Mouse (Mus musculus) forebrain, embryonic 16.5 days (tissue): Measurements from ENCODE around the gene Ankrd31. TPM values are rescaled to one million over a fixed set of nuclear protein-coding genes. Genes with fewer than 3 reads are reported as not detected.

Source experiments
- ATAC-seq: fragments of 200-750 bp; cut with Nextera tagmentation; 2 replicates; pipeline ENCODE4 v1.8.0; 2017; ENCODE audit warnings: mild to moderate bottlenecking, moderate library complexity
- H3K27ac ChIP-seq: fragments of 300-500 bp; sonication (generic); 2 replicates; pipeline ENCODE4 v1.5.1; 2014; ENCODE audit warnings: low read length, control low read depth
- H3K27me3 ChIP-seq: fragments of 300-500 bp; sonication (generic); replicated peaks from 2 replicates; pipeline ENCODE4 v1.6.1; 2014; ENCODE audit warnings: low read length; ENCODE audit not compliant: control insufficient read depth, insufficient read depth
- H3K36me3 ChIP-seq: fragments of 300-500 bp; sonication (generic); 2 replicates; pipeline ENCODE4 v1.6.1; 2014; ENCODE audit not compliant: control insufficient read depth, insufficient read depth
- H3K4me1 ChIP-seq: fragments of 300-500 bp; sonication (generic); replicated peaks from 2 replicates; pipeline ENCODE4 v1.6.1; 2014; ENCODE audit warnings: low read length; ENCODE audit not compliant: control insufficient read depth, insufficient read depth
- H3K4me2 ChIP-seq: fragments of 300-500 bp; sonication (generic); 2 replicates; pipeline ENCODE4 v1.6.1; 2014; ENCODE audit warnings: mild to moderate bottlenecking, low read length, control low read depth
- H3K4me3 ChIP-seq: fragments of 300-500 bp; sonication (generic); replicated peaks from 2 replicates; pipeline ENCODE4 v1.5.1; 2014; ENCODE audit warnings: mild to moderate bottlenecking, low read length, control low read depth
- H3K9ac ChIP-seq: fragments of 300-500 bp; sonication (generic); replicated peaks from 2 replicates; pipeline ENCODE4 v1.6.1; 2014; ENCODE audit warnings: low read depth, low read length, control low read depth
- H3K9me3 ChIP-seq: fragments of 300-500 bp; sonication (generic); 2 replicates; pipeline ENCODE4 v1.6.1; 2016; ENCODE audit warnings: low read length; ENCODE audit not compliant: control insufficient read depth
- WGBS: fragments of 180-500 bp; shearing (Covaris S2); extraction: QIAGEN DNeasy Blood & Tissue Kit; methylation state at CpG from one replicate; pipeline ENCODE4 v1.1.7; 2014; 5-methylcytosine and 5-hydroxymethylcytosine counted together
- polyA plus RNA-seq: library from polyadenylated mRNA; unstranded; fragments of >200 nt; fragmentation: Nextera tagmentation; extraction: Ambion mirVana; gene quantifications from 2 replicates; pipeline ENCODE4 v1.2.1, GENCODE M21; 2015

The Ankrd31 gene
- polyA plus RNA-seq, result not detected in 2 replicates

GRCm38 (mm10) chr13:96748109-96748845 lies at the start of gene Ankrd31:
TSS of gene Ankrd31 (plus strand) at chr13:96748272.
- Histone ChIP-seq H3K27me3 (no peaks in the 10 kb centered on the region), H3K27ac (no peak within 1 kb of the TSS), H3K4me1 (no peaks in the 10 kb centered on the region), H3K9ac (no peak within 1 kb of the TSS), H3K4me3 (no peak within 1 kb of the TSS), H3K9me3 (no peaks in the 10 kb centered on the region), H3K4me2 (no peak within 1 kb of the TSS), H3K36me3 (no peaks in the 10 kb centered on the region)
- ATAC-seq, result no peak
- 90% methylated on average over 42 of the region's 42 CpGs for WGBS

GRCm38 (mm10) chr13:96702567-96703278 lies 45.3 kb upstream of the Ankrd31 start:
- Histone ChIP-seq H3K4me1 (no peaks in the 10 kb centered on the region), H3K9me3 (no peaks in the 10 kb centered on the region), H3K4me3 (no peak overlapping the region), H3K9ac (no peak overlapping the region), H3K27ac (no peak overlapping the region), H3K27me3 (no peaks in the 10 kb centered on the region), H3K36me3 (no peaks in the 10 kb centered on the region), H3K4me2 (no peak overlapping the region)
- no peak for ATAC-seq
- WGBS, result 81% methylated on average over 9 of the region's 9 CpGs

GRCm38 (mm10) chr13:96709269-96710233 lies 38.5 kb upstream of the Ankrd31 start:
- no peak for ATAC-seq
- no peaks in the 10 kb centered on the region for H3K27me3 ChIP-seq
- H3K9me3 ChIP-seq, result no peaks in the 10 kb centered on the region
- no peak overlapping the region for H3K9ac ChIP-seq
- no peak overlapping the region for H3K4me3 ChIP-seq
- no peaks in the 10 kb centered on the region for H3K36me3 ChIP-seq
- H3K27ac ChIP-seq, result no peak overlapping the region
- no peak overlapping the region for H3K4me2 ChIP-seq
- 81% methylated on average over 8 of the region's 8 CpGs for WGBS
- no peaks in the 10 kb centered on the region for H3K4me1 ChIP-seq

GRCm38 (mm10) chr13:96716311-96716710 lies 31.8 kb upstream of the Ankrd31 start:
- Histone ChIP-seq H3K9ac (no peak overlapping the region), H3K27me3 (no peaks in the 10 kb centered on the region), H3K4me1 (no peaks in the 10 kb centered on the region), H3K4me3 (no peak overlapping the region), H3K4me2 (no peak overlapping the region), H3K36me3 (no peaks in the 10 kb centered on the region), H3K27ac (no peak overlapping the region), H3K9me3 (no peaks in the 10 kb centered on the region)
- WGBS, result 96% methylated on average over 2 of the region's 2 CpGs
- ATAC-seq, result no peak

- no peak overlapping the region for H3K4me3 ChIP-seq
- no peak for ATAC-seq
- no peaks in the 10 kb centered on the region for H3K27me3 ChIP-seq
- no peaks in the 10 kb centered on the region for H3K36me3 ChIP-seq
- no peak overlapping the region for H3K4me2 ChIP-seq
- H3K4me1 ChIP-seq, result no peaks in the 10 kb centered on the region
- H3K9ac ChIP-seq, result no peak overlapping the region
- WGBS, result 55% methylated on average over 1 of the region's 1 CpGs
- no peak overlapping the region for H3K27ac ChIP-seq
- H3K9me3 ChIP-seq, result no peaks in the 10 kb centered on the region
These were observed 30.3 kb upstream of the Ankrd31 start for GRCm38 (mm10) chr13:96717821-96718220.

- no peak for ATAC-seq
- H3K4me2 ChIP-seq, result no peak overlapping the region
- no peak overlapping the region for H3K4me3 ChIP-seq
- H3K9ac ChIP-seq, result no peak overlapping the region
- no peaks in the 10 kb centered on the region for H3K36me3 ChIP-seq
- H3K4me1 ChIP-seq, result no peaks in the 10 kb centered on the region
- no peaks in the 10 kb centered on the region for H3K9me3 ChIP-seq
- no peaks in the 10 kb centered on the region for H3K27me3 ChIP-seq
- H3K27ac ChIP-seq, result no peak overlapping the region
- WGBS, result 95% methylated on average over 2 of the region's 2 CpGs
These were observed 28.1 kb upstream of the Ankrd31 start for GRCm38 (mm10) chr13:96720003-96720402.

GRCm38 (mm10) chr13:96728289-96728688 lies 19.8 kb upstream of the Ankrd31 start:
- whole genome bisulfite sequencing, result 86% methylated on average over 7 of the region's 7 CpGs
- Histone ChIP-seq H3K27ac (no peak overlapping the region), H3K27me3 (no peaks in the 10 kb centered on the region), H3K4me3 (no peak overlapping the region), H3K4me2 (no peak overlapping the region), H3K4me1 (no peaks in the 10 kb centered on the region), H3K9ac (no peak overlapping the region), H3K36me3 (no peaks in the 10 kb centered on the region), H3K9me3 (no peaks in the 10 kb centered on the region)
- no peak for ATAC-seq

GRCm38 (mm10) chr13:96729146-96729545 lies 18.9 kb upstream of the Ankrd31 start:
- WGBS, result 96% methylated on average over 5 of the region's 5 CpGs
- no peak for ATAC-seq
- no peaks in the 10 kb centered on the region for H3K4me1 ChIP-seq
- H3K36me3 ChIP-seq, result no peaks in the 10 kb centered on the region
- H3K9me3 ChIP-seq, result no peaks in the 10 kb centered on the region
- no peak overlapping the region for H3K4me3 ChIP-seq
- no peak overlapping the region for H3K4me2 ChIP-seq
- no peak overlapping the region for H3K9ac ChIP-seq
- no peaks in the 10 kb centered on the region for H3K27me3 ChIP-seq
- no peak overlapping the region for H3K27ac ChIP-seq

GRCm38 (mm10) chr13:96730116-96730515 lies 18.0 kb upstream of the Ankrd31 start:
- Histone ChIP-seq H3K4me2 (no peak overlapping the region), H3K36me3 (no peaks in the 10 kb centered on the region), H3K9me3 (no peaks in the 10 kb centered on the region), H3K27ac (no peak overlapping the region), H3K4me3 (no peak overlapping the region), H3K4me1 (no peaks in the 10 kb centered on the region), H3K9ac (no peak overlapping the region), H3K27me3 (no peaks in the 10 kb centered on the region)
- no peak for ATAC-seq
- WGBS, result 91% methylated on average over 1 of the region's 1 CpGs
